Mouse (Mus musculus): ENCODE measurements around the gene Slc25a11. TPM values are rescaled to one million over a fixed set of nuclear protein-coding genes. Genes with fewer than 3 reads are reported as not detected.
A peak's percentile ranks its signal among the peaks of the same experiment; 100 is the strongest.

Gene Slc25a11
- total and polyA plus RNA-seq, 2 experiments, result 109 to 118 TPM

- WGBS, result 19% methylated on average over 7 of the region's 7 CpGs
- Histone ChIP-seq H3K9ac (ENCODE audit: low read depth, low read length) (peak overlapping the region; percentile 69), H3K79me2 (ENCODE audit: control insufficient read depth, insufficient read depth, low read length) (no peaks in the 10 kb centered on the region), H3K36me3 (ENCODE audit: control insufficient read depth, insufficient read depth, low read length) (no peaks in the 10 kb centered on the region), H3K4me3 (ENCODE audit: insufficient read depth, low read depth, low read length) (peak overlapping the region; percentile 31; the same call in 1 of the 2 replicates), H3K27me3 (ENCODE audit: control insufficient read depth, insufficient read depth, low read length) (no peaks in the 10 kb centered on the region), H3K4me1 (ENCODE audit: control insufficient read depth, insufficient read depth, low read length) (peaks cover 13% of the 10 kb centered on the region), H3K27ac (replicated peaks; ENCODE audit: insufficient read depth, low read depth, low read length) (peak overlapping the region; percentile 88)
- DNase-seq (ENCODE audit: extremely low read depth, low read depth, low spot score), result peak; percentile 90
- TF ChIP-seq POLR2A (IDR thresholded peaks at IDR 0.05; ENCODE audit: extremely low read depth, insufficient read depth, low read length), result 0 out of 2 replicates have a peak, but pooled peaks have one; percentile 9
- TF ChIP-seq CTCF (IDR thresholded peaks at IDR 0.05; ENCODE audit: low read depth, low read length), result no peak
Measured at GRCm38 (mm10) chr11:70630129-70630528, 17.1 kb downstream of the Slc25a11 start.

- WGBS, result 27% methylated on average over 5 of the region's 5 CpGs
Measured at GRCm38 (mm10) chr11:70629557-70629956, 17.7 kb downstream of the Slc25a11 start.

GRCm38 (mm10) chr11:70628431-70628830, 18.8 kb downstream of the Slc25a11 start:
- Histone ChIP-seq H3K27ac (replicated peaks; ENCODE audit: insufficient read depth, low read depth, low read length) (no peak overlapping the region), H3K4me1 (ENCODE audit: control insufficient read depth, insufficient read depth, low read length) (peaks cover 13% of the 10 kb centered on the region), H3K79me2 (ENCODE audit: control insufficient read depth, insufficient read depth, low read length) (no peaks in the 10 kb centered on the region), H3K27me3 (ENCODE audit: control insufficient read depth, insufficient read depth, low read length) (no peaks in the 10 kb centered on the region), H3K36me3 (ENCODE audit: control insufficient read depth, insufficient read depth, low read length) (no peaks in the 10 kb centered on the region), H3K4me3 (ENCODE audit: insufficient read depth, low read depth, low read length) (no peak overlapping the region), H3K9ac (ENCODE audit: low read depth, low read length) (no peak overlapping the region)
- TF ChIP-seq CTCF (IDR thresholded peaks at IDR 0.05; ENCODE audit: low read depth, low read length) (no peak), POLR2A (IDR thresholded peaks at IDR 0.05; ENCODE audit: extremely low read depth, insufficient read depth, low read length) (no peak)
- DNase-seq (ENCODE audit: extremely low read depth, low read depth, low spot score), result no peak
- 78% methylated on average over 2 of the region's 2 CpGs for WGBS

More at GRCm38 (mm10) chr11:70629557-70629956, 17.7 kb downstream of the Slc25a11 start:
- TF ChIP-seq CTCF (IDR thresholded peaks at IDR 0.05; ENCODE audit: low read depth, low read length) (peak; percentile 29), POLR2A (IDR thresholded peaks at IDR 0.05; ENCODE audit: extremely low read depth, insufficient read depth, low read length) (no peak)
- Histone ChIP-seq H3K27me3 (ENCODE audit: control insufficient read depth, insufficient read depth, low read length) (no peaks in the 10 kb centered on the region), H3K79me2 (ENCODE audit: control insufficient read depth, insufficient read depth, low read length) (no peaks in the 10 kb centered on the region), H3K27ac (replicated peaks; ENCODE audit: insufficient read depth, low read depth, low read length) (no peak overlapping the region), H3K4me3 (ENCODE audit: insufficient read depth, low read depth, low read length) (no peak overlapping the region), H3K4me1 (ENCODE audit: control insufficient read depth, insufficient read depth, low read length) (peaks cover 13% of the 10 kb centered on the region), H3K9ac (ENCODE audit: low read depth, low read length) (no peak overlapping the region), H3K36me3 (ENCODE audit: control insufficient read depth, insufficient read depth, low read length) (no peaks in the 10 kb centered on the region)
- DNase-seq (ENCODE audit: extremely low read depth, low read depth, low spot score), result no peak

- 29% methylated on average over 4 of the region's 4 CpGs for WGBS
- Histone ChIP-seq H3K79me2 (ENCODE audit: control insufficient read depth, insufficient read depth, low read length) (no peaks in the 10 kb centered on the region), H3K4me1 (ENCODE audit: control insufficient read depth, insufficient read depth, low read length) (peaks cover 13% of the 10 kb centered on the region), H3K9ac (ENCODE audit: low read depth, low read length) (no peak overlapping the region), H3K27me3 (ENCODE audit: control insufficient read depth, insufficient read depth, low read length) (no peaks in the 10 kb centered on the region), H3K36me3 (ENCODE audit: control insufficient read depth, insufficient read depth, low read length) (no peaks in the 10 kb centered on the region), H3K4me3 (ENCODE audit: insufficient read depth, low read depth, low read length) (no peak overlapping the region), H3K27ac (replicated peaks; ENCODE audit: insufficient read depth, low read depth, low read length) (no peak overlapping the region)
- DNase-seq (ENCODE audit: extremely low read depth, low read depth, low spot score), result peak; percentile 51
- no peak for TF ChIP-seq POLR2A (IDR thresholded peaks at IDR 0.05; ENCODE audit: extremely low read depth, insufficient read depth, low read length)
- no peak for TF ChIP-seq CTCF (IDR thresholded peaks at IDR 0.05; ENCODE audit: low read depth, low read length)
Measured at GRCm38 (mm10) chr11:70626877-70627276, 20.4 kb downstream of the Slc25a11 start.

GRCm38 (mm10) chr11:70625473-70625872, 21.8 kb downstream of the Slc25a11 start:
- no peaks in the 10 kb centered on the region for H3K79me2 ChIP-seq (ENCODE audit: control insufficient read depth, insufficient read depth, low read length)
- no peak overlapping the region for H3K9ac ChIP-seq (ENCODE audit: low read depth, low read length)
- H3K4me3 ChIP-seq (ENCODE audit: insufficient read depth, low read depth, low read length), result no peak overlapping the region
- DNase-seq (ENCODE audit: extremely low read depth, low read depth, low spot score), result no peak
- H3K36me3 ChIP-seq (ENCODE audit: control insufficient read depth, insufficient read depth, low read length), result no peaks in the 10 kb centered on the region
- WGBS, result 57% methylated on average over 4 of the region's 4 CpGs
- no peaks in the 10 kb centered on the region for H3K27me3 ChIP-seq (ENCODE audit: control insufficient read depth, insufficient read depth, low read length)
- H3K27ac ChIP-seq (replicated peaks; ENCODE audit: insufficient read depth, low read depth, low read length), result no peak overlapping the region
- no peak for TF ChIP-seq POLR2A (IDR thresholded peaks at IDR 0.05; ENCODE audit: extremely low read depth, insufficient read depth, low read length)
- peak; percentile 79 for TF ChIP-seq CTCF (IDR thresholded peaks at IDR 0.05; ENCODE audit: low read depth, low read length)
- peaks cover 10% of the 10 kb centered on the region for H3K4me1 ChIP-seq (ENCODE audit: control insufficient read depth, insufficient read depth, low read length)

GRCm38 (mm10) chr11:70623053-70623742, 24.1 kb downstream of the Slc25a11 start:
- WGBS, result 89% methylated on average over 10 of the region's 10 CpGs

More at GRCm38 (mm10) chr11:70623053-70623742, 24.1 kb downstream of the Slc25a11 start:
- Histone ChIP-seq H3K27ac (replicated peaks; ENCODE audit: insufficient read depth, low read depth, low read length) (no peak overlapping the region), H3K9ac (ENCODE audit: low read depth, low read length) (no peak overlapping the region), H3K79me2 (ENCODE audit: control insufficient read depth, insufficient read depth, low read length) (no peaks in the 10 kb centered on the region), H3K36me3 (ENCODE audit: control insufficient read depth, insufficient read depth, low read length) (no peaks in the 10 kb centered on the region), H3K4me3 (ENCODE audit: insufficient read depth, low read depth, low read length) (no peak overlapping the region), H3K27me3 (ENCODE audit: control insufficient read depth, insufficient read depth, low read length) (no peaks in the 10 kb centered on the region), H3K4me1 (ENCODE audit: control insufficient read depth, insufficient read depth, low read length) (0 out of 2 replicates have a peak, but pooled peaks cover 5% of the 10 kb centered on the region)
- DNase-seq (ENCODE audit: extremely low read depth, low read depth, low spot score), result no peak
- TF ChIP-seq POLR2A (IDR thresholded peaks at IDR 0.05; ENCODE audit: extremely low read depth, insufficient read depth, low read length) (no peak), CTCF (IDR thresholded peaks at IDR 0.05; ENCODE audit: low read depth, low read length) (peak; percentile 35)
